Mouse (Mus musculus) liver, adult (tissue): ENCODE data around the gene Gm45140.

Experiments
- GATA4 ChIP-seq: IDR thresholded peaks from 2 replicates; pipeline ENCODE4 v1.6.1; 2014; ENCODE audit warnings: mild to moderate bottlenecking, low read length; ENCODE audit not compliant: insufficient replicate concordance

Gm45140 gene

DNA sequence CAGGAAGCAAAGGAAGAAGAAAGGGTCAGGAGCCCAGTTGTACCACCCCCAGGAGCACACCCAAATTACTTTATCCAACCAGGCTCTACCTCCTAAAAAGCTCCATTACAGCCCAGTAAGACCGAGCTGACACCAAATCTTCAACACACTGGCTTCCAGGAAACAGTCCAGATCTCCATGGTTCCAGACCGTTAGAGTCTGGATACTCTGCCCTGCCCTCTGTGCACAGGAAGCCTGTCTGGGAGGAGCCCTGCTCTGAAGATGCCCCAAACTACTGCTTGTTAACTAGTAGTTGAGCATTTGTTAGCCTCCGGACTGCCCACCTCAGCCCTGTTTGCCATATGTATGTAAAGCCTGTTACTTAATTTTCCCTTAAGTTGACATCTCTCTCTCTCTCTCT, 89.5 kb downstream of the Gm45140 start:
- TF ChIP-seq GATA4: no peak

GRCm38 (mm10) chr6:87745301-87745700, 90.3 kb downstream of the Gm45140 start:
- no peak for TF ChIP-seq GATA4

DNA sequence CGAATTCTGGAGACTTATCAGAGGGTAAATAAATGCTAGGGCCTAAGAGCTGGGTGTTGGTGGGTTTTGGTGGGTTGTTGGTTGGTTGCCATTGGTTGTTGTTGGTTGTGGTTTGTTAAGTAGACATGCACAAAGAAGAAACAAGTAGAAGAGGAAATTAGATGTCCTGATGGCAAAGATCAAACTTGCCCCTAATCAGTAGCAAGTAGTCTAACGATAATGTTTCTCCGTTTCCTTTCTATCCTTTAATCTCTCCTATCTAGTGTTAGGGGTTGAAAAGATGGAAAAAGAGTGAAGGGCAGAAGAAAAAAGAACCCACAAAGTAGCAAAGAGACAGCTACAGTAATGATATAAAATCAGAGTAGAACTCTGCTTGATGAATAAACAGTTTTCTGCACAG, 91.0 kb downstream of the Gm45140 start:
- TF ChIP-seq GATA4: no peak

DNA sequence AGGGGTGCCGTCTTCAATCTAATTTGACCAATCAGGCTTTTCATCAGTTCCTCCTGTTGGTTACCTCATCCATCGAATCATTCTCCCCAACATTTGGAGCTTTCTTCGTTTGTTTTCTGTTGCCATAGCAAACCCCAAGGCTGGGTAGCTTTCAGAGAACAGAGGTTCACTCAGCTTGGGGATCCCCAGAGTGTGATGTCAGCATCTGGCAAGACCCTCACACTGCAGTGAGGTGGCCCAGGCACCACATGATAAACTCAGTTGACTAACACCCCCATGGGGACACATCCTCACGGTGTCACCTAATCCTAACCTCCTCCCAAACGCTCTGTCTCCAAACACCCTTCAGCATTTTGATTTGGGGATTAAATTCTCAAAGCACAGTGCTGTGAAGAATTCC, 92.3 kb downstream of the Gm45140 start:
- no peak for TF ChIP-seq GATA4

GRCm38 (mm10) chr6:87742804-87743203, 92.8 kb downstream of the Gm45140 start:
- no peak for TF ChIP-seq GATA4

GRCm38 (mm10) chr6:87741978-87742377, 93.6 kb downstream of the Gm45140 start:
- no peak for TF ChIP-seq GATA4

GRCm38 (mm10) chr6:87740496-87740895, 95.1 kb downstream of the Gm45140 start:
- no peak for TF ChIP-seq GATA4

DNA sequence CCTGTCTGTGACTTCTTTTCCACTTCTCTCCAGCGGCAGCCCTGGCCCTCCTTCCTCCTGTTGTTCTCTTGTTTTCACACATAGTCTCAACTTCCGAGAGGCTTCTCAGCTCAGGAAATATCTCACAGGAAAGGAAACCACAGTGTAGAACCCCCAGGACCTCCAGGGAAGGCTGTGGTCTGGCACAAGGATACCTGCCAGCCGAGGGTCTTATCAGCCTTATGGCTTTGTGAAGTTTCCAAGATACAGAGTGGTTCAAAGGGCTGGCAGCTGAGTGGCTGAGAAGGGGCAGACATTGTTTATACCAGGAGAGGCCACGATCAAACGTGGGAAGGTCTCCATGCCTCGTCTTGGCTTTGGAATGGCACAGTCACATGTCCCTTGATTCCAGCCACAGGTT, 95.7 kb downstream of the Gm45140 start:
- no peak for TF ChIP-seq GATA4
